Mouse (Mus musculus): ENCODE measurements around the gene Dtnb. TPM values are rescaled to one million over a fixed set of nuclear protein-coding genes. Genes with fewer than 3 reads are reported as not detected.
A peak's percentile ranks its signal among the peaks of the same experiment; 100 is the strongest.

Gene Dtnb
- polyA plus RNA-seq, 1 experiment from 2014 or later = 31.5 TPM

GRCm38 (mm10) chr12:3548582-3549211 lies 23.5 kb upstream of the Dtnb start:
- ATAC-seq (replicated peaks) = no peak
- H3K36me3 ChIP-seq = no peaks in the 10 kb centered on the region
- no peak overlapping the region for H3K9ac ChIP-seq (replicated peaks)
- peaks cover 7% of the 10 kb centered on the region for H3K4me1 ChIP-seq
- H3K27me3 ChIP-seq = no peaks in the 10 kb centered on the region
- no peak overlapping the region for H3K4me3 ChIP-seq
- 59% methylated on average over 5 of the region's 5 CpGs for WGBS
- H3K27ac ChIP-seq (replicated peaks) = no peak overlapping the region
- no peaks in the 10 kb centered on the region for H3K9me3 ChIP-seq
- no peak overlapping the region for H3K4me2 ChIP-seq (replicated peaks)

GRCm38 (mm10) chr12:3550280-3550679 lies 21.9 kb upstream of the Dtnb start:
- H3K9ac ChIP-seq (replicated peaks) = no peak overlapping the region
- no peaks in the 10 kb centered on the region for H3K36me3 ChIP-seq
- H3K4me1 ChIP-seq = peaks cover 7% of the 10 kb centered on the region
- H3K4me3 ChIP-seq = no peak overlapping the region
- H3K27me3 ChIP-seq = no peaks in the 10 kb centered on the region
- no peak overlapping the region for H3K27ac ChIP-seq (replicated peaks)
- H3K9me3 ChIP-seq = no peaks in the 10 kb centered on the region
- H3K4me2 ChIP-seq (replicated peaks) = no peak overlapping the region
- 0 out of 2 replicates have a peak, but pooled peaks have one; percentile 29 for ATAC-seq (replicated peaks)
- 11% methylated on average over 13 of the region's 13 CpGs for WGBS

GRCm38 (mm10) chr12:3557414-3558319 lies 14.5 kb upstream of the Dtnb start:
- Histone ChIP-seq H3K27ac (replicated peaks) (no peak overlapping the region), H3K27me3 (no peaks in the 10 kb centered on the region), H3K4me1 (no peaks in the 10 kb centered on the region), H3K9me3 (no peaks in the 10 kb centered on the region), H3K4me3 (no peak overlapping the region), H3K9ac (replicated peaks) (no peak overlapping the region), H3K4me2 (replicated peaks) (no peak overlapping the region), H3K36me3 (no peaks in the 10 kb centered on the region)
- ATAC-seq (replicated peaks) = no peak
- WGBS = 52% methylated on average over 9 of the region's 9 CpGs

GRCm38 (mm10) chr12:3560596-3560995 lies 11.6 kb upstream of the Dtnb start:
- Histone ChIP-seq H3K4me2 (replicated peaks) (no peak overlapping the region), H3K36me3 (no peaks in the 10 kb centered on the region), H3K27ac (replicated peaks) (no peak overlapping the region), H3K4me1 (no peaks in the 10 kb centered on the region), H3K27me3 (no peaks in the 10 kb centered on the region), H3K9me3 (no peaks in the 10 kb centered on the region), H3K4me3 (no peak overlapping the region), H3K9ac (replicated peaks) (no peak overlapping the region)
- no peak for ATAC-seq (replicated peaks)
- 28% methylated on average over 1 of the region's 1 CpGs for WGBS

- WGBS = 88% methylated on average over 6 of the region's 6 CpGs
- Histone ChIP-seq H3K9me3 (no peaks in the 10 kb centered on the region), H3K9ac (replicated peaks) (no peak overlapping the region), H3K36me3 (no peaks in the 10 kb centered on the region), H3K4me3 (no peak overlapping the region), H3K4me2 (replicated peaks) (no peak overlapping the region), H3K4me1 (no peaks in the 10 kb centered on the region), H3K27me3 (no peaks in the 10 kb centered on the region), H3K27ac (replicated peaks) (no peak overlapping the region)
- ATAC-seq (replicated peaks) = no peak
Measured at GRCm38 (mm10) chr12:3561032-3561431, 11.1 kb upstream of the Dtnb start.

GRCm38 (mm10) chr12:3562806-3563205 lies 9.4 kb upstream of the Dtnb start:
- H3K9me3 ChIP-seq = no peaks in the 10 kb centered on the region
- WGBS = 94% methylated on average over 10 of the region's 10 CpGs
- no peak overlapping the region for H3K4me3 ChIP-seq
- no peaks in the 10 kb centered on the region for H3K27me3 ChIP-seq
- ATAC-seq (replicated peaks) = no peak
- no peak overlapping the region for H3K27ac ChIP-seq (replicated peaks)
- no peaks in the 10 kb centered on the region for H3K36me3 ChIP-seq
- H3K9ac ChIP-seq (replicated peaks) = no peak overlapping the region
- H3K4me2 ChIP-seq (replicated peaks) = no peak overlapping the region
- no peaks in the 10 kb centered on the region for H3K4me1 ChIP-seq

GRCm38 (mm10) chr12:3563659-3564058 lies 8.5 kb upstream of the Dtnb start:
- ATAC-seq (replicated peaks) = no peak
- H3K9me3 ChIP-seq = no peaks in the 10 kb centered on the region
- H3K9ac ChIP-seq (replicated peaks) = no peak overlapping the region
- H3K27me3 ChIP-seq = no peaks in the 10 kb centered on the region
- H3K36me3 ChIP-seq = no peaks in the 10 kb centered on the region
- no peak overlapping the region for H3K27ac ChIP-seq (replicated peaks)
- WGBS = 78% methylated on average over 4 of the region's 4 CpGs
- no peak overlapping the region for H3K4me3 ChIP-seq
- no peak overlapping the region for H3K4me2 ChIP-seq (replicated peaks)
- H3K4me1 ChIP-seq = no peaks in the 10 kb centered on the region

GRCm38 (mm10) chr12:3568461-3568991 lies 3.7 kb upstream of the Dtnb start:
- WGBS = 80% methylated on average over 5 of the region's 5 CpGs

GRCm38 (mm10) chr12:3570711-3571400 lies 1.3 kb upstream of the Dtnb start:
- Histone ChIP-seq H3K4me3 (no peak overlapping the region), H3K4me2 (replicated peaks) (no peak overlapping the region), H3K36me3 (no peaks in the 10 kb centered on the region), H3K4me1 (peaks cover 19% of the 10 kb centered on the region), H3K27ac (replicated peaks) (no peak overlapping the region), H3K9ac (replicated peaks) (no peak overlapping the region), H3K27me3 (no peaks in the 10 kb centered on the region), H3K9me3 (no peaks in the 10 kb centered on the region)
- 87% methylated on average over 4 of the region's 4 CpGs for WGBS
- no peak for ATAC-seq (replicated peaks)

More at GRCm38 (mm10) chr12:3568461-3568991, 3.7 kb upstream of the Dtnb start:
- Histone ChIP-seq H3K9ac (replicated peaks) (no peak overlapping the region), H3K27me3 (no peaks in the 10 kb centered on the region), H3K4me1 (peaks cover 11% of the 10 kb centered on the region), H3K36me3 (no peaks in the 10 kb centered on the region), H3K4me3 (no peak overlapping the region), H3K27ac (replicated peaks) (no peak overlapping the region), H3K9me3 (no peaks in the 10 kb centered on the region), H3K4me2 (replicated peaks) (no peak overlapping the region)
- ATAC-seq (replicated peaks) = no peak

- peak; percentile 83 for ATAC-seq (replicated peaks)
- Histone ChIP-seq H3K4me3 (peak overlapping the region; percentile 99), H3K27ac (replicated peaks) (peak overlapping the region; percentile 91), H3K27me3 (no peaks in the 10 kb centered on the region), H3K4me1 (peaks cover 21% of the 10 kb centered on the region), H3K4me2 (replicated peaks) (peak overlapping the region; percentile 64), H3K9ac (replicated peaks) (peak overlapping the region; percentile 97), H3K9me3 (no peaks in the 10 kb centered on the region), H3K36me3 (no peaks in the 10 kb centered on the region)
- under 1% methylated on average over 53 of the region's 53 CpGs for WGBS
Measured at GRCm38 (mm10) chr12:3572581-3573397, 608 bp downstream of the Dtnb start.

GRCm38 (mm10) chr12:3573410-3573809 lies 1.2 kb downstream of the Dtnb start:
- no peaks in the 10 kb centered on the region for H3K36me3 ChIP-seq
- peak overlapping the region; percentile 99 for H3K4me3 ChIP-seq
- H3K9ac ChIP-seq (replicated peaks) = 0 out of 2 replicates have a peak overlapping the region, but pooled peaks have one; percentile 97
- H3K27ac ChIP-seq (replicated peaks) = no peak overlapping the region
- 43% methylated on average over 6 of the region's 6 CpGs for WGBS
- peaks cover 21% of the 10 kb centered on the region for H3K4me1 ChIP-seq
- H3K27me3 ChIP-seq = no peaks in the 10 kb centered on the region
- H3K4me2 ChIP-seq (replicated peaks) = peak overlapping the region; percentile 64
- no peaks in the 10 kb centered on the region for H3K9me3 ChIP-seq
- ATAC-seq (replicated peaks) = no peak
